Mouse (Mus musculus) c-Kit-positive CD71-positive TER-119-negative erythroid progenitor cells, embryonic 14.5 days (primary cell): ENCODE results near the gene Ltv1.

Experiments used
- DNase-seq: peaks from one replicate; pipeline ENCODE4 v3.0.0-alpha.2; 2013; ENCODE audit warnings: low read depth

Gene Ltv1

GRCm38 (mm10) chr10:13192731-13193351 is at the start of gene Ltv1:
Gene Ltv1, minus strand, starts transcription at chr10:13193168.
- DNase-seq = peak; percentile 89

DNA sequence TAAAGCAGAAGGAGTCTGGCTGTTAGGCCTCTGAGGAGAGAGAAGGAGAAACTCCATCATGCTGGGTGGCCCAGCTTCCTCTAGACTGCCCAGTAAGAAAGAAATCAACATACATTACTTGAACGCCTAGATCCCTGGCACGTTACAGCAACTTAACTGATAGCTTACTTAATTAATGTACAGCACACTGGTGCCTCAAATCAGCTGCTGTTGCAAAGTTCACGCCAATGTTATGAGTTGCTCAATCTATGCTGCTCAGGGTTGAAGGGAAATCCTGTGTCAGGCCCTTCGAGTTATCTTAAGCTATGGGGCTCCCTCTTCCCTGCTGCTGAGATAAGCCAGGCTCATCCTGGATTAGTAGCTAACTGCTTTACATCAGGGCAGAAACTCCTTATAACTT is 47.5 kb upstream of the Ltv1 start:
- no peak for DNase-seq

DNA sequence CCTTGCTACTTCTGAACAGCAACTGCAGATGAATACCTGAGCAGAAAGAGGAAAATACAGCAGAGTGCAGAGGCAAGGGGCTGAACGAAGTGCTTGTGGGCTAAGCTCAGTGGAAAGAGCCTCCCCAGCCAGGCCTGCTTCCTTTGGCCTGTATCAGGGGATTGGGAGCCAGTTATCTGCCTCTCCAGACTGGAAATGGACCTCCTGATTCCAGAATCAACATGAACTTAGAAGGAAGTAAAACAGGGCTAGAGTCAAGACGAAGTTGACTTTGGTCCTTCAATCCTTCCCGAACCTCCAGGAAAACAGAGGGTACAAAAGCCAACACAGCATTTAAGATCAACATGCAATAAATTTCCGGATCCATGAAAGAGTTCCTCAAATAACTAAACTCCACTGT is 45.2 kb upstream of the Ltv1 start:
- DNase-seq = no peak

GRCm38 (mm10) chr10:13236866-13237265 is 43.9 kb upstream of the Ltv1 start:
- no peak for DNase-seq

DNA sequence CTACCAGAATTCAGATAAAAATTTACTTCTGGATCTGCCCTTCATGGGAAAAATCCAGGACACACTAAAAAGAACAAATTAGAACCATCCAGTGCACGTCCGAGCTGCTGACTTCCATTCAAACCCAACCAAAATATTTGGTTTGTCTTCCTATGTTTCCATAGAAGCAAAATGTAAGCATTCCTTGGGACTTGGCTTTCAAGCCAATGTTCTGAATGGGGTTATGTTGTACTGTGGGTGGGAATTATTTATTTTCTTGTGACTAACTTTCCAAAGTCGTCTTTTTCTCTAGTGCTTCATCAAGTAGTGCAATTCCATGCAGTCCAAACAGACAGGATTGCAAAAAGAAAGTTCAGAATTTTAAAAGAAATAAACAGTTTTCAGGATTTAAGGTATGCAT is 41.5 kb upstream of the Ltv1 start:
- DNase-seq = no peak

DNA sequence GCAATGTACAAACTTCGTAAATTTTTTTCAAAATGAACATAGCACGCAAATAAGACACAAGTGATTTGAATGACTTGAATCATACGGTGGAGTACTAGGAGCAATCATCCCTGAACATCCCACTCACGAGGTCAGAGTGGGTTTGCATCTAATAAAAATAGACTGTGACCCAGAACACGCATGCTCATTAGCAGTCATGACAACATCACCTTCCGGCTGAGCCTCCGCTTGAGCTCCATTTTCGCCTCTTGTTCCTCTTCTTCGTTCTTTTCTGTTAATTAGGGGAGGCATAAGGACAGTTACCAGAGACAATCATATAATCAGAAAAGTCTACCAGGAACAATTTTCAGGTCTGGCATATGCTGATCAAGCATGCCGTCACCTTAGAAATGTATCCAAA is 41.0 kb upstream of the Ltv1 start:
- DNase-seq = no peak

GRCm38 (mm10) chr10:13233143-13233622 is 40.2 kb upstream of the Ltv1 start:
- DNase-seq = no peak

DNA sequence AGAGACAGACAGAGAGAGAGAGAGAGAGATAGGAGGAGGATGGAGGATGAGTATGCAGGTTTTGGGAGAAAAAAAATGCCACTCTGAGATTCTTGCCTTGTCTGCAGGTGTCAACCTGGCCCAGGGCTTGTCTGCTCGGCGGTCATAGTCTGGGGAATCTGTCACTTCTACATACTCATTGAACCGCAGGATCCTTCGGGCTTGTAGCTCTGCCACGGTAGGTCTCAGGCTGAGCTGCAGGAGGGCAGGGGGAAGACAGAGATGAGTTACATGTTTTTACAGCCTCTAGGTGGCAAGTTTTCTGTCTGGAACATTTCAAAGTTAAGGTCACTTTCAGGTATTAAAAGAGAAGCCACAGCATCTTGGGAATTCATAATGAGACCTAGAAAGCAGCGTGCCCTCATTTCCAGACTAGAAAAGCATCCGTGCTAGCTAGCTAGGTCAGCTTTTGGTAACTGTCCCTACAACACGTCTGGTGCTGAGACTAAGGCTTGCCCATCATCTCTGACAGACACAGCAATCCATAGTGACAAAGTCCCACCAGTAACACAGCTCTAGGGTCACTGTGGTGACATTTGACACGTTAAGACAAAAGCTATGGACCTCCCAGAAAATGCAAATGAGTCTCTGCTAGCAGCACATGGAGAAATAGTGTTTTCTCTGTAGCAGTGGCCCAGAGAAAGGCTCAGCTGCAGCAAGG is 39.6 kb upstream of the Ltv1 start:
- DNase-seq = no peak

- DNase-seq = no peak
Observed at GRCm38 (mm10) chr10:13230716-13231115, 37.7 kb upstream of the Ltv1 start.

DNA sequence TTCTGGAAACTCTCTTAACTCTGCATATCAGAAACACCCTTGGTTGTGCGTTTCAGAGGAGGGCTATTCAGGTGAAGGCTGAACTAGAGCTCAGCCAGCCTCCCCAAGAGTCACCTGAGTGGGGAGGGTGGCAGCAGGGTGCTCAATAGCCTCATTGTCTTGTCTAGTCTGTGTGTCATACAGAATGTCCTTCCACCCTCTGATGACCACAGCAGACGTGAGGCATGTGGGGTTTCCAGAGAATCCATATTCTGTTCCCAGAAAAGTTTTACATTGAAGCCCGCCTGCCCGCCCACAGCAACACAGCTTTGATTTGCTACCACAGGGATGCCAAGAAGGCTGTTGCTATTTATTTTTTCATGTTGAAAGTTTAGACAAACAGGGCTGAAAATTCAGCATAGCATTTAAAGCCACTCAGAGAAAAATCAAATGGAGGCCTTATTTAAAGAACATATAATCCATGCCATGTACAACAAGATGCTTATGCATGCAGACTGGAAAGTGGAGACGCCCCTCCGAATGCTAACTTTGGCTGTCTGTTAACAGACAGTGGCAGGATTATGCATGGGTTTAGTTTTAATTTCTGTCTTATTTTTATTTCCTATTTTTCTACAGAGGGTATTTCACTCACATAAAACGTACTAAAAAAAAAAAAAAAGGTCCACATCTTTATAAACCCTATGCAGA is 32.6 kb upstream of the Ltv1 start:
- no peak for DNase-seq

GRCm38 (mm10) chr10:13222135-13222534 is 29.2 kb upstream of the Ltv1 start:
- DNase-seq = no peak

DNA sequence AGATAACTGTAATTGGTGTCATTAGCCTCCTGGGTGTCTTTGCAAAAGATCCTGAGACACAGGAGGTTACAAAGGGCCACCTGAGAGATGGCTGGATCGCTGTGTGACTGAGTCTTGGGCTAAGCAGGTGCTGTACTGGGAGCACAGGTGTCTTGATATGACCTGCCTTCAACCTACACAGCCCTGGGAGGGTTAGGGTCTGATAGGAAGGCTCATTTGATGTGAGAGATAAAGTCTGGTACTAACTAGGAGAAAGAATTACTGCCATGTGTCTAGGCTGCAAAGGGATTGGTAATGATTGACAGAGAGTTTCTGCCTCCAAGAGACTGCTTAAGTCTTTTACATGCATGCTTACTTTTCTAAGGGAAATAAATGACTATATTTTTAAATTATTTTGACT is 27.1 kb upstream of the Ltv1 start:
- DNase-seq = no peak

DNA sequence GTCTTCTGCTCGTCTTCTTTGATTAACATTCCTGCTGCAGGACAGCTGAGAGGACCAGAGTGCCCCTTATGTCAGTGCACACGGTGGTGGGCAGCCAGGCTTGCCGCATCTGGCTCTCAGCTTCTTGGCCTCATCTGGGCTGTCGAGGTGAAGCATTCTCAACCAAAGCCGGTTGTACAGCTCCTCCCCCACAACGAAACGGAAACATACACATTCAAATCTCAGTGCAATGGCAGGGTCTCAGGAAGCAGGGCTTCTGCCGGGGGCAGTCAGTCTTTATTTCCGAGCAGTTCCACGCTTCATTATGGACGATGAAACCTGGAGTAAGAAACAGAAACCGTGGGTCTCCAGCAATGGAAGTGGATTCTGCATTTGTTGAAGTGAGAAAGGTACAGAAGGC is 21.0 kb upstream of the Ltv1 start:
- DNase-seq = no peak

DNA sequence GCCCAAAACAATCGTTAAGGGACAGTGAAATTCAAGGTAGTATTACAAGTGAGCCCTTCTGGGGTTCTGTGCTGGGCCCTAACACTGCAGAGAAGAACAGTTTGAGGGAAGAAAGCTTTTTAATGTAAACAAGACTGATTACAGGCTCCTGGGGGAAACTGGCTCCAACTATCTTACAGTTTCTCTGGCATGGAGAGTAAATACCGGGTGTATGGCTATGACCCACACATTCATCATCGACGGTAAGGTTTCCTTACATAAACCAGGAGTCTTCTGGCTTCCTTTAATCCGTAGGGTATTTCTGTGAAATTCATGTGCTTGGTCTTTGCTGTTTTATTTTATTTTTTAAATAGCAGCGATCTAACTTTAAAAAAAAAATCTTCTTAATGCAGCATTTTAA is 19.9 kb upstream of the Ltv1 start:
- DNase-seq = no peak

GRCm38 (mm10) chr10:13212326-13212725 is 19.4 kb upstream of the Ltv1 start:
- DNase-seq = no peak

GRCm38 (mm10) chr10:13209930-13210637 is 17.1 kb upstream of the Ltv1 start:
- DNase-seq = no peak

DNA sequence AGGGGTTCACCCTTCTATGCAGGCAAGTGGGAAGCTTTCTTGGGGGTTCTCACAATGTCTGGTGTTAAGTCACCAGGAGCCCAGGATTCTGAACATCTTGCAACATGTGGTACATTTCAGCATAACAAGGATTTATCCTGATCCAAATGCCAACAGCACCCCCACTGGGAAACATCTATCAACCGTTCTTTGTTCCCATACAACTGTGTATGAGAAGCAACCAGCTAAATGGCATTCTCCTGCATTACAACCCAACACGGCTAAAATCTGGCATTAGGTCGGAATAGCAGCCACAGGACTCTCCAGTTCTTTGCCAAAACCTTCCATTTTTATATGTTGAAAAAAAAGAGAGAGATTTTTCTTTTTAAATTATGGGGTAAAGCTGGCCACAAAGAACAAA is 16.5 kb upstream of the Ltv1 start:
- DNase-seq = no peak

DNA sequence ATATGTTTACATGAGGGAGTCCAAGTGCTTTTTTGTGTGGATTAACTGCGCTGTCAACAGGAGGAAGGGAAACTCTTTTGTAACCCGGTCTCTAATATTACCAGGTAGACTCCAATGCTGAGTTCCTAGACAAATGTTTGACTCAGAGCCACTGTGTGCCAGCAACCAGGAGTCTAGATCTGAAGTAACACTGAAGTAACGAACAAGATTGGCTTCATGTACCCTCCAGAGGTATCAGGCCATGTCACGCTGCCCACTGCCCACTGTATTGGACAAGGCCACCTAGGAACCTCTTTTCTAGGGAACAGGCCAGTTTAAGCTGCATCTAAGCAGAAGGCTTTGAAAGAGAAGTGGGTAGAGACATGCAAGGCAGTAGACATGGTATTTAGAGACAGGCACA is 16.1 kb upstream of the Ltv1 start:
- DNase-seq = no peak

DNA sequence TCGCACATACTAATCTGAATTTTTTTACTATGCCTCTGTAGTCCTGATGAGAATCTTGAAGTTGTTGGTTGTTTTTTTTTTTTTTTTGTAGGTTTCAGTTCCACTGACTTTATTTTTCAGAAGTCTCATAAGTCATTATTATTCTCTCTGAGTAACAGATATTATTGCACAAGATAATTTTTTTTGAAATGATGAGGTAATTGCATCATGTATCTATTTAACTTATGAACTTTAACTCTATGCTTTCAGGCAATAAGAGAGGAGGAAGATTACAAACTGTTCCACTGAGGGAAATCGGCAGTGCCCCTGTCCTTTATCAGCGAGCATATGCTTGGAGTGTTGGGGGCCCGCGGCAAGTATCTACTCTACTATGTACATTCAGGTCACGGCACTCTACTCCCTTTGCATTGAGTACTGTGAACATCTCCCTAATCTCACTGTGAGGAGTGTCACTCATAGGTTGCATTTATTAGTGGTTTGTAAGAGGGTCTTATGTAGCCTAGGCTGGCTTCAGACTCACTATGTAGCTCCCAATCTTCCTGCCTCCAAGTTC is 8.8 kb upstream of the Ltv1 start:
- DNase-seq = peak; percentile 48

DNA sequence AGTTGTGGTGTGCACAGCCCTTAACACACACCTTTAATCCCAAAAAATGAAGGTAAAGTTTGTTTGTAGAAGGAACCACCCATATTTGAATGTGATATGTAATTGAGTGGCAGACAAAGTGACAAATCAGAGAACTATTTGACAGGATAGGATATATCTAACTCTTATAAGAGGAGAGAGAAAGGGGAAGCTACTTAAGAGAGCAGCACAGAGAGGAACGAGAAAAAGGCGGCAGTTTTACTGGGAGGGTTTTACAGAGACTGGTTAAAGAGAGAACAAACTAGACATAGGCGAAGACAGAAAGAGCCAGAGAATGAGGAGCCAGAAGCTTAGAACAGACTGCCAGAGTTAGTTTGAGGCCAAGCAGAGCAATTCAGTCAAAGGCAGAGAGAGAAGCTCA is 7.9 kb upstream of the Ltv1 start:
- DNase-seq = no peak

GRCm38 (mm10) chr10:13199234-13199633 is 6.3 kb upstream of the Ltv1 start:
- DNase-seq = no peak

GRCm38 (mm10) chr10:13196872-13197507 is 4.0 kb upstream of the Ltv1 start:
- DNase-seq = no peak
